Mouse (Mus musculus): ENCODE results near the gene Prr5l. TPM values are rescaled to one million over a fixed set of nuclear protein-coding genes. Genes with fewer than 3 reads are reported as not detected.

Gene Prr5l
- total RNA-seq, 2 experiments from 2014 or later: 3.8 to 4.6 TPM

- no peak for DNase-seq
Observed at GRCm38 (mm10) chr2:101820816-101821215, 62.0 kb downstream of the Prr5l start.

GRCm38 (mm10) chr2:101818986-101819764 lies 63.7 kb downstream of the Prr5l start:
- no peak for DNase-seq

GRCm38 (mm10) chr2:101816646-101817308 lies 66.0 kb downstream of the Prr5l start:
- DNase-seq: no peak

- DNase-seq: peak; percentile 37
Observed at GRCm38 (mm10) chr2:101815250-101815934, 67.4 kb downstream of the Prr5l start.

- DNase-seq: no peak
Observed at GRCm38 (mm10) chr2:101814272-101814625, 68.6 kb downstream of the Prr5l start.

GRCm38 (mm10) chr2:101813581-101814271 lies 69.1 kb downstream of the Prr5l start:
- no peak for DNase-seq

GRCm38 (mm10) chr2:101811925-101812324 lies 70.9 kb downstream of the Prr5l start:
- DNase-seq: no peak

- DNase-seq: no peak
Observed at GRCm38 (mm10) chr2:101810774-101811173, 72.1 kb downstream of the Prr5l start.

- DNase-seq: no peak
Observed at GRCm38 (mm10) chr2:101809640-101810305, 73.1 kb downstream of the Prr5l start.

GRCm38 (mm10) chr2:101807756-101808155 lies 75.1 kb downstream of the Prr5l start:
- no peak for DNase-seq

GRCm38 (mm10) chr2:101802240-101802639 lies 80.6 kb downstream of the Prr5l start:
- no peak for DNase-seq

GRCm38 (mm10) chr2:101797901-101798250 lies 85.0 kb downstream of the Prr5l start:
- DNase-seq: no peak

- peak; percentile 50 for DNase-seq
Observed at GRCm38 (mm10) chr2:101797166-101797900, 85.5 kb downstream of the Prr5l start.

- DNase-seq: peak; percentile 87
Observed at GRCm38 (mm10) chr2:101796287-101797115, 86.3 kb downstream of the Prr5l start.

- DNase-seq: no peak
Observed at GRCm38 (mm10) chr2:101792130-101792529, 90.7 kb downstream of the Prr5l start.

GRCm38 (mm10) chr2:101783255-101783654 lies 99.6 kb downstream of the Prr5l start:
- DNase-seq: no peak

- DNase-seq: no peak
Observed at GRCm38 (mm10) chr2:101781357-101781777, 101.5 kb downstream of the Prr5l start.

GRCm38 (mm10) chr2:101778080-101778479 lies 104.7 kb downstream of the Prr5l start:
- DNase-seq: no peak

- DNase-seq: no peak
Observed at GRCm38 (mm10) chr2:101763503-101763902, 119.3 kb downstream of the Prr5l start.

- peak; percentile 11 for DNase-seq
Observed at GRCm38 (mm10) chr2:101762955-101763386, 119.9 kb downstream of the Prr5l start.

- DNase-seq: peak; percentile 43
Observed at GRCm38 (mm10) chr2:101762405-101762804, 120.4 kb downstream of the Prr5l start.
